Mouse (Mus musculus) adrenal gland, adult 18-20 months (tissue): Measurements from ENCODE around the gene Fgf15. TPM values are rescaled to one million over a fixed set of nuclear protein-coding genes. Genes with fewer than 3 reads are reported as not detected.
A peak's percentile ranks its signal among the peaks of the same experiment; 100 is the strongest.

Source experiments
- DNase-seq, 2 experiments: peaks; one replicate each; pipeline ENCODE4 v3.0.0; 2021 to 2022; ENCODE audit warnings: low spot score in 2 of 2
- total RNA-seq, 2 experiments: library from RNA; stranded (reverse); gene quantifications; 1 replicate in 1 of 2; 2 replicates in 1 of 2; pipeline ENCODE4 v1.2.3; 2021

Fgf15 gene
- total RNA-seq, 2 experiments from 2014 or later = 0.36 TPM; not detected in 1

DNA sequence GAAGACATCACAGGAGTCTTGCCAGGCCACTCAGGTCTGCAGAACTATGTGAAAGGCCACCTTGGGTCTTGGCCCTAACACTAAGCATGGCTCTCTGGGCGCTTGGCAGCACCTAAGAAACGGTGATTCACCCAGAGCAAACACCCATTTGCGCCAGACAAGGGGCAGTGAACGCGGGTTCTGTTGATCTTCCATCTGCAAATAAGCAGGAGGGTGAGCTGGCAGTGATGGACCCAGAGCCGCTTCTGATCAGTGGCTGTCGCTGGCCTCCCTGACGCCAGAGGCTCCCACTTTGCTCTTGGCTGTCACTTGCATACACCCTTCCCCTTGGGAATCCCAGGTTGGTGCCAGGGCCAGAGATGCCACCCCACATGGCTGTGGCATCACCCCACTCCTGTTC, 33.2 kb downstream of the Fgf15 start:
- DNase-seq = no peak

DNA sequence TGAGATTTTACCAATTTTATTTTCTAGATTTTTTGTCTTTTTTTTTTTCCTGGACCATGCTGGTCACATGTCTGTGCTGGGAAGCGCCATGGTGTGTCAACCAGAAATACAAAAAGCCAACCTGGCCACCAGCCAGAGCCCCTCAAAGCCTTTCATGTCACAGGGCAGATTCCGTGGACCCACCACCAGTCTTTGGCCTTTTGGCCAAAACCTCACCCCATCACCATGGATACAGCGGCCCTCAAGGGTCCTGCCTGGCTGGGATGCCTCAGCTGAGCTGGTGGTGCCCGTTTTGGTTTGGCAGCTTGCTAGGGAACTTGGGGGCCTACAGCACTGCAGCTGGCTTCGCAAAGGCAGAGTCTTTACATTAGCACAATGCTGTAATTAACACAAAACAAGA, 33.6 kb downstream of the Fgf15 start:
- DNase-seq = no peak

DNA sequence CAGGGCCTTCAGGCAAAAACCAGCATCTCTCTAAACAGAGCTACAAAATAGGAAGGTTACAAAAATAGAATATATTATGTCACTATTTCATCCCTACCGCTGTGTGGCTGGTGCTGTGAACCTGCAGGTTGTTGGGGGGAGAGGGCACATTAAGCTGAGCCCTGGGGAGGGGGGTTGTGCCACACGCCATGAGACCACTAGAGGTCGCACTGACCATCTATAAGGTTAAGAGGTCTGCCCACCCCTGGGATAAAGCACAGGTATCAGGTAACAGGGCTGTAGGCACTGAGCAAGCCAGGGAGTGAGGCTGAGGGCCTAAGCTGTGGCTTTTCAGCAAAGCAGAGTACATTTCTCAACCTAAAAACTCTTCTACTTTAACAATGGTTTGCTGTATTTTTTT, 35.4 kb downstream of the Fgf15 start:
- DNase-seq = no peak

DNA sequence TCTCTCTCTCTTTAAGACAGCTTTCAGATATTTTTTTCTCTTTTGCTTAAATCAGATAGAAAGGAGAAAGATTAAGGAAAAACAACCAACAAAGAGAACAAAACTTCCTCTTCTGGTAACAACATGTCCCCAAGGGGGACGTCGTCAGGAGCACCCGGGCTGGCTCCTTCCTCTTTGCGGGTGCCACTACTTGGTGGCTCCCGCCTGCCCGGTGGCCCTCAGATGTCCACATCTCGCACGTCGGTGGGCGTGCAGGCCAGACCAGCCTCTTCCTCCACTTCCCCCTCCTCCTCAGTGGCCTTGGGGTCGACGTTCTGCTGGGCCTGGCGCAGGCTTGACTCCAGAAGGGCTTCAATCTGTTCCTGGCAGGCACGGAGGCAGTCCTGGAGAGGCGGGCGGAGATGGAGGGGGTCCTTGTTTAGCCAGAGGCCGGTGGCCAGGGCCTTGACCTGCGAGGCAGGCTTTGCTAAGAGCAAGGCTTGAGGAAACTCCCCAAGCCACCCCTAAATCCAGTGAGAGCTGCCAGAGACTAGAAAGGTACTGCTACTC, 36.1 kb downstream of the Fgf15 start:
- no peak for DNase-seq

DNA sequence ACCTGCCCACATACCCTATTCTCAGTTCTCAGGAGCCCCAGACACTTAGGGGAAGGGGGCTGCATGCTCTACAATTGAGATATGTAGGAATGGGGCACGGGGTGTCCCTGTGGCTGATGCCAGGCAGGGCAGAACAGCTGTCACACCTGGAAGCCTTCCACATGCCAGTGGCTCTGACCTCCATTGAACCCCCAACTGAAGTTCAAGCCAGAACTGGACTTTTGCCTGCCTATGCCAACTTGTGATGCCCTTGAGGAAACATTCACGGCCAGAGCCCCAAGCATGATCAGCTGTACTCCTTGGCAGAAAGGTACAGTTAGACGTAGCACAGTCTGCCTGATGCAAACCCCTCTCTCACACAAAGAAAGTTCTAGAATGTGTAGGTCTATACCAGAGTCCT, 37.0 kb downstream of the Fgf15 start:
- DNase-seq = no peak

DNA sequence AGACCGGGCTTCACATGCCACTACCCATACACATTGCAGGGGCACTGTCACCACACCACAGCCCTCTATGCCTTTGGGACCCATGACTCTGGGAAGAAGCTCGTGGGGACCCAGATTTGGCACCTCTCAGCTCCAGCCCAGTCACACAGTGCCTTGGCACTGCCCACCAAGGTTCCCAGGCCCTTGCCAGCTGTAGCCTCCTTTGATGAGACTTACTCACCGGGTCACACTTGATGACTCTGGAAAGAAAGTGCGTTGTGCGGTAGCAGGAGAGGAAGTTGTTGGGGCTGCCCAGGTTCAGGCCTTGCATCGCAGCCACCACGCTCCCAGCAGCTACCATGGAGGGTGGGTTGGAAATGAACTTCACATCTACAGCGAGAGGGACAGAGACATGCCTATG, 37.5 kb downstream of the Fgf15 start:
- DNase-seq = peak in 1 of 2 experiments; percentile 34

DNA sequence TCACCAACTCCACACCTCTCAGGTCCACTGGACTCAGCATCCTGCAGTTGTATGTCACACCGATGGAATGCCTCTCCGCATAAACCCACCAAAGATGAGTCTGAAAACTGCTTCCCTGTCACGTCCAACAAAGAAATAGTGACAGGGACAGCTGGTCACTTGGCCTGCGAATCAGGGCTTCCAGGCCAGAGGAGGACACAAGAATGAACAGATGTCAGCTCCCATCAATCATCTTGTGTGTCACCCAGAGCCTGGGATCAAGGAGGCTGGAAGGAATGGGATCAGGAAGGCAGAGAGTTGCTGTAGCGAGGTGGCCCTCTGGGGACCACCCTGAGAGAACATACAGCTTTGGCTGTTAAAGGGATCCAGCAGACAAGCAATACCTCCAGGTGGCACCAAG, 38.6 kb downstream of the Fgf15 start:
- DNase-seq = no peak

GRCm38 (mm10) chr7:144935563-144935962, 39.2 kb downstream of the Fgf15 start:
- DNase-seq = no peak

GRCm38 (mm10) chr7:144936311-144936880, 40.1 kb downstream of the Fgf15 start:
- DNase-seq = no peak

- DNase-seq = peak; percentile 93 to 94
Observed at GRCm38 (mm10) chr7:144937490-144937889, 41.2 kb downstream of the Fgf15 start.

DNA sequence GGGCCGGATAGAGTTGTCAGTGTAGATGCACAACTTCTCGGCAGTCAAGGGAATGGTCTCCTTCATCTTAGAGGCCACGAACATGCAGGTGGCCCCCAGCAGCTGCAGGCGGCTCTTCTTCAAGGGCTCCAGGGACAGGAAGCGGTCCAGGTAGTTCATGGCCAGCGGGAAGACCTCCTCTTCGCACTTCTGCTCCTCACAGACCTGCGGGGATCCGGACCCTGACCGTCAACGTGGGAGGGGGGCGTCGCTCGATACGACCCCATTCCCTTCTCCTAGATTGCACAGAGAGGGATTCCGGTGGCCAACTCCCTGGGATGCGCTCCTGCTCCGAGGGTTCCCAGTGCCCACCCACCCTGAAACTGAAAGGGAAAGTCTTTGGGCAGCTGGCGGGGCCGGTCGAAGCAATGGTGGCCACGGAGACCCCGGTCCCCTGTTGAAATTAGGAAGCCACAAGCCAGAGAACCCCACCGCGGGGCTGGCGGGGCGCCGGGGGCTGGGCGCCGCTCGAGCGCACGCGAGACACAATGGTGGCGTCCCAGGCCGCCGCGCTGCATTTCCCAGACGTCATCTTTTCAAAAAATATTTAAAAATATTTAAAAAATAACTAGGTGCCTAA, 41.7 kb downstream of the Fgf15 start:
- peak in 1 of 2 experiments; percentile 28 for DNase-seq

GRCm38 (mm10) chr7:144938661-144939343, 42.5 kb downstream of the Fgf15 start:
- peak in 1 of 2 experiments; percentile 34 for DNase-seq

DNA sequence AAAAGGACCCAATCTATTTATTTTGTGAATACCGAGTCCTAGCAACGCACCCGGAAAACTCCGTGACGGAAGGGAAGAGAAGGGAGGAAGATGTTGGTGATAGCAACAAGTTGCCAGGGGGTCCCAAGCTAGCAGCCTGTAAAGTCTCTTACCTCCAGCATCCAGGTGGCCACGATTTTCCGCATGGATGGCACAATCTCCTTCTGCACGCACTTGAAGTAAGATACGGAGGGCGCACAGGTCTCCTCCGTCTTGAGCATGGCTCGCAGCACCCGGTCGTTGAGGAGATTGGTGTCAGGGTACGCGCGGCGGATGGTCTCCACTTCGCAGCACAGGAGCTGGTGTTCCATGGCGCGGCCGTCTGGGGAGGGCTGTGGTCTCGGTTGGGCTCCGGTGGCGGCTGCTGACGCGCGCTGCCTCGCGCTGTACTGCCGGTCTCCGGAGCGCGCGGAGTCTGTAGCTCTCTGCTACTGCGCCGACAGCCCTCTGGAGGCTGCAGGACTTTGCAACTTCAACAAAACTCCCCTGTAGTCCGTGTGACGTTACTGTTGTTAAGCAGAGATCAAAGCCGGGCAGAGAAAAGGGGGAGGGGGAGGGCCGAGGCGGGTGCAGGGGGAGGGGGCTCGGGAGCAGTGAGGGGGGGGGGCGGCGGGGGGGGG, 43.1 kb downstream of the Fgf15 start, which contains the start of gene Ccnd1:
Gene Ccnd1, minus strand, starts transcription at position 582 of the 659 bp plus-strand sequence.
- DNase-seq = peak; percentile 69 to 78

- DNase-seq = peak in 1 of 2 experiments; percentile 52
Observed at GRCm38 (mm10) chr7:144940003-144940571, 43.8 kb downstream of the Fgf15 start.

DNA sequence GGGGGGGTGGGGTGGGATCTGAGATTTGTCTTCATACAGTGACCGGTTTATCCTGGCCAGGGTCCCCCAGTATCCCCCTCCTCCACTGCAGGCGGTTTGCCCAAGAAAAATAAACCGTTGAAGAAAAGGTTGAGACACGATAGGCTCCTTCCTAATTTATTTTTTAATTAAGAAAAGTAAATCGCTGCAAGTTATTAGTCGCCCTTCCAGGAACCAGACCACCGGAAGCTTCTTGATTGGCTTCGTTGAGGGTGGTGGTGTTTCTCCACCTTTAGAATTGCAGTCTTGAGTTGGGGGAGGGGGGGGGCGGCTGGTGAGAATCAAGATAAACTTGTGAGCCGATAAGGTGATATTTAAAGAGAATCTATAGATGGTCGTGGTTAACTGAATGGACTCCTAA, 44.3 kb downstream of the Fgf15 start:
- DNase-seq = no peak

DNA sequence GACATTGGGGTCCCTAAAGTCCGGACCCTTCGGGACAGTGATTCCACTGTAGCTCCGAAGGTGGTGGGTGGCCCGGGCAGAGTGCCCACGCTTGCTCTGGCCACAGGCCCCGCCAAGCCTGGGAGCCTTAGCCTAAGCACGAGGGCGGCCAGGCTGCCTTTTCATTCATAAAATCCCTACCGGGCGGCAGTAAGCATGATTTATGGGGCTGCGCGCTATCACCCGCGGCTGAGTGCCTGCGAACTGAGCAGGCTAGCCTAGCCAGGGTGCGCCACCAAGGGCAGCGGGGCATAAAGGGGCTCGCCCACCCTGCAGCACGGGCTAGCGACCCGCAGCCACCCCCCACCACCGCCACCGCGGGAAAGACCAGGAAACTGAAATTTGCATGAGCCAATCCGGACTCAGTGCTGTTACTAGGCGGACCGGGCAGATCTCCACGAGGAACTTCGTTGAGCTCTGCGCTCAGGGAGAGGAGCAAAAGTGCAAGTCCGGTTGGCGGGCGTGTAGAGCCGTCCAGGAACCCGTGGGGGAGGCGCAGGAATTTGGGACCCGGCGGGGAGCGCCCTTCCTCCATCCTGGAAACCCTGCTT, 45.0 kb downstream of the Fgf15 start:
- peak; percentile 77 to 78 for DNase-seq

DNA sequence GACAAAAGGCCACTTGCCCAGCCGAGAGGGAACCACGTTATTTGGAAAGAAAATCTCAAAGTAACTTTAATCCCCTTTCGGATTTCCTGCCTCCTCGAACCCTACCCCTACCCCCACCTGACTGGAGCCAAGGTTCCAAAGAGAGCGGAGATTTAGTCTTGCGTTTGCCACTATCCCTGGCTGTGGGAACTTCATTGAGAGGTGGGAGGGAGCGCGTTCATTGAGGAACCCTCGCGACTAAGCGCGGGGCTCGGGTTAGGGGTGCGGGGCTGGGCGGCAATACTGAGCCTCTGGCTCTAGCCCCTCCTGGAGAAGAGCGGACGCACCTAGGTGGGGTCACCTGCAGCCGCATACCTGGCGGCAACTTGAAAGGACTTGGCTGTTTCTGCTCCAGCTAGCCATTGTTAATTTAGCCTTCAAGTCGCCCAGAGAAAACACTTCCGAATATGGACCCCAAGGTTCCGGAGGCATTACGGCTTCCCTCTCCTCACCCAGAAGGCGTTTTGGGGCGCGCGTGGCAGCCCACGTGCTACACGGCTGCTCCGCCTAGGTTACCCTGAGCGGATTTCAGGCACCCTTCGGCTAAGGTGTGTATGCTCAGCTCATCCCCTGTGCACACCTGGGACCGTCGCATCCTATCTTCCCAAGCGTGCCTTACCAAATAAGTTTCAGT, 45.9 kb downstream of the Fgf15 start:
- peak; percentile 39 to 47 for DNase-seq

DNA sequence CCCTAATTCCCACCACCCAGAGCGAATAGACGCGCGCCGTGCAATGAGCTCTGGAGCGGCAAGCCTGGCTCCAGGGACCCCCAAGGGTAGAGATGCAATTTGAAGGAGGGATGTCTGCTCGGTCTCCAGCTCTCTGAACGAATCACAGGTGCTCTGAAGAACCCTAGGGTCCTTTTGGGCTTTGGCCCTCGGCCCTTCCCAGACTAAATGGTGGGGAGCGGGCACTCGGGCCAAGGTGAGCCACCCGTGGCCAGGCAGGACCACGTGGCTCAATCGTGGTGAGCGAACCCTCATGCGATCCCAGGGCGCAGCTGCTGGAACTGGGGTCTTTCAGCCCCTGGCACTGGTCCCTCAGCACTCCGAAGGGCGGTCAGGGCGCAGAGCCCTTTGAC, 46.4 kb downstream of the Fgf15 start:
- peak in 1 of 2 experiments; percentile 26 for DNase-seq

DNA sequence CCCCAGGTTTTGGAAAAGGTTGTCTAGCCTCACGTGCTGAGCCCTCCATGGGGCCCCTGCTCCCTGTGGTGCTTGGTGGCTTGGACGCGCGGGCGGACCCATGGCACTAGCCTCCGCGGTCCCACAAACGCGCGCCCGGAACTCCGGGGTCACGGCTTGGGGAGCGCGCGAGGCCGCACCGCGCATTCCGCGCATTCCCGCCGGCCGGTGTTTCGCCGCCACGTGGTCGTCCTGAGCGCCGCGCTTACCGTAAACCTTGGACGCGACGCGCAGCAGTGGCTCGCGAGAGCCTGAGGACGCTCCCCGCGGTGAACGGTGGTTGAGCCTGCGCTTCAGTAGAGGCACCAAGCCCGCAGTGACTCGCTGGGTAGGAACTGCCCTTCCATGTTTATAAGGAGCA, 46.9 kb downstream of the Fgf15 start:
- peak; percentile 79 to 83 for DNase-seq
